Mouse (Mus musculus) inflammation-experienced regulatory T-cells, adult 6 months (primary cell): ENCODE measurements around the gene Cacnb4. TPM values are rescaled to one million over a fixed set of nuclear protein-coding genes. Genes with fewer than 3 reads are reported as not detected.

Experiments
- ATAC-seq: one replicate; pipeline ENCODE4 v1.8.0; 2017
- polyA plus RNA-seq, 3 experiments: library from polyadenylated mRNA; unstranded; fragments of 100-300 nt; shearing (Covaris generic); gene quantifications; one replicate each; pipeline ENCODE4 v1.2.1; 2017

Cacnb4 gene
- polyA plus RNA-seq: under 1 TPM; 0.13 to 0.58 (median 0.30) TPM

DNA sequence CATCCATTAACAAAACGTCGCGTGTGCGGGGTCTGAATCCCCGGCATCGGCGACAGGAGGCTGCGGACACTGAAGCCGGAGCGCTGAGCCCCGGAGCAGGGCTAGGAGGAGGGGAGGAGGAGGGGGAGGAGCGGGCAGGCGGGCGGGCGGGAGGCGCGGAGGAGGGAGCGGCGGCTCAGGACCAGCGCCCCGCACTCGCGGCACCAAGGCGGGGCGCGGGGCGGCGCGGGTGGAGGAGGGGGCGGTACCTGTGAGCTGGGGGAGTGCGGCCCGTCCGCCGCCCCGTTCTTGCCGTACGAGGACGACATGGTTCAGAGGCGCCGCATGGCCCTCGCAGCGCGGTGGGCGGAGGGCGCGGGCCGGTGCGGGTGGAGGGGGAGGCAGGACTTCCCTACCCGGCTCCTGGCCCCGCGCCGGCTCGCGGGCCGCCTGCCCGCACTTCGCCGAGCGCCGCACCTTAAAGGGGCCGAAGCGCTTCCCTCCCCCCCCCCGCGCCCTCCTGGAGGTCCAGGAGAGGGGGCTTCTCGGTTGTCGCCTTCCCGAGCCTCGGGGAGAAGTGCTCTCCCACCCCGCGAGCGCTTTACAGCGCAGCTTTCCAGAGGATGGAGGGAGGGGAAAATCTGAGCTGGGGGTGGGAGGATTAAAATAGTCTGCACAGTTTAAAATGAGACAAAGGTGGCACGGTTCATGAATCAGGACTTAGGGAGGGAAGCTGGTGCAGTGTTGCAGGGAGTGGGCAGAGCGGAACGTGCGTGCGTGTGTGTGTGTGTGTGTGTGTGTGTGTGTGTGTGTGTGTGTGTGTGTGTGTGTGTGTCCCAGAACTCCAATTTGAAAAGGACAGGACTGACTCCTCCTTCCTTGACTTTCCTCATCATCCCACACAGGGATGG lies at the start of gene Cacnb4:
Gene Cacnb4, minus strand, starts transcription at position 809 of the 890 bp plus-strand sequence.
- ATAC-seq: no peak

DNA sequence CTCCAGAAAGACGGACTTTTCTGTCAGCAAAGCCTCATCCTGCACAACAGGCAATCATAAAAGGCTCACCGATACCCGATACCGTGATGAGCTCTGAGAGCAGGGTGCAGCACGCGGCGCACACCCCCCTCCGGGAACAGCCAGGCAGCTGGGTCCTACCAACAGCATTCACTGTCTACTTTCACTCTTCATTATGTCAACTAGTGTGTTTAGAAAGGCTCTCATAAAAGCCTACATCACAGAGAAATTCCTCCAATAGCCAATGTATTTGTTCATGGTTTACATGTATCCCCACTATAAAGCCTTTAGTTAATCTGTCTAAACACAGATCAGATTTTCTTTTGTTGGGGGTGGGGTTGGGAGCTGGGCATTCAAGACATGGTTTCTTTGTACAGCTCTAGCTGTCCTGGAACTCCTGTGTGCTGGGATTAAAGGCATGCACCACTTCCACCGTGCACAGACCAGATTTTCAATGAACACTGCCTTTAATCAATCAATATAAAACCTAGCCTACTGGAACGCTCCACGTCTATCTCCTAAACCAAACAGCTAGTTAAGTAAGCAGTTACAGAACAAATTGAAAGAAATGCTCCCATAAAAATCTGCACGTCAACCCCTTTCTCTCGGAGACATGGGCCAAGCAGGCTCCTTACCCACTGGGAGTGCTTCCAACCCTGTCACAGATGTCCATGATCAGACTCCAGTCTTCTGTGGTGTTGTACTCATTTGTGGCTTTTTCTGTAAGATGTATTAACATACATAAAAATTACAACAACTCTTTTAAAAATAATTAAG lies 43.8 kb upstream of the Cacnb4 start:
- ATAC-seq: no peak

DNA sequence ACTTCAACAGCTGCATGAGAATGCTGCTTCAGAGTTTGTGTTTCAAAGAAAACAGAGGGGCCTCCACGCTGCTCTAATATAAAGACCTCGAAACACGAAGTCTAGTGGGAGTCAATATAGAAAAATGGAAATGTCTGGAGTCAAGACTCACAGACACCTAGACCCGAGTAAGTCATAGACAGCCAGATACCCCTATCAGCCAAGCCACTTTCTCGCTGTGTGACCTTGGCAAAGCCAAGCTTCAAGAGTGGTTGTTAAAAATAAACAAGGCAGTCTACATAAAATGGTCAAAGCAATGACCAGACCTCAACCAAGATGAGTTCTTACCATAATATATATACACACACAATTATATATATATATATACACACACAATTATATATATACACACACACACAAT lies 40.4 kb upstream of the Cacnb4 start:
- ATAC-seq: no peak

DNA sequence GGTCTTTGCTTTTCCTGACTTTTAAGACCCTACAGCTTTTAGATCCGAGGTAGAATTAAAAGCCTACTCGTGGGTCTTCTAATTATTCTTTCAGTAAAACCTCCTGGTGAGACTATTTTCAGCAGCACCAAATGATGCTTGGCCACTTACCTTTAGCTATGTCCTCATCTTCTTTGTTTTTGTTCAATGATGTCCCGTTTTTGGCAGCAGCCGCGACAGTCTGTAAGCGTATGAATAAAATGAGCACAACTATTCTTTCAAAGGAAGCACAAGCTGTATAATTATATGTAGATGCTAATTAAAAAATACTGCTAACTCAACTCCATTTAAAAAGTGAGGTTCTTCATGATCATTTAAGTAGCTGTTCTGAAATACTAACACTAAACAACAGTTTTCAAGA lies 38.9 kb upstream of the Cacnb4 start:
- ATAC-seq: no peak

DNA sequence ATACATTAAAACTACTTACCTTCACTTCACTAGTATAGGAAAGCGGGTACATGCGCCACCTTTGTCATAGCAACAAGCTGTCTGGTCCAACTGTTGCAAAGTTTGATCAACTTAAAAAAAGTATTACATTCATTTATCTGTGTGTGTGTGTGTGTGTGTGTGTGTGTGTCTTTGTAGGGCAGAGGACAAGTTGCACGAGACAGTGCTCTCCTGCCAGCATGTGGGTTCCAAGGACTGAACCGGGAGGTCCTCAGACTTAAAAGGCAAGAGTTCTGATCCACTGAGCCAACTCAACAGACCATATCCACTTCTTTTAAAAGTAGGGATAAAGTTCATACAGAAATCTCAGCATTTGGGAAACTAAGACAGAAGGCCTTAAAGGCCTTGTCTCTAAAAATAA lies 37.5 kb upstream of the Cacnb4 start:
- no peak for ATAC-seq

DNA sequence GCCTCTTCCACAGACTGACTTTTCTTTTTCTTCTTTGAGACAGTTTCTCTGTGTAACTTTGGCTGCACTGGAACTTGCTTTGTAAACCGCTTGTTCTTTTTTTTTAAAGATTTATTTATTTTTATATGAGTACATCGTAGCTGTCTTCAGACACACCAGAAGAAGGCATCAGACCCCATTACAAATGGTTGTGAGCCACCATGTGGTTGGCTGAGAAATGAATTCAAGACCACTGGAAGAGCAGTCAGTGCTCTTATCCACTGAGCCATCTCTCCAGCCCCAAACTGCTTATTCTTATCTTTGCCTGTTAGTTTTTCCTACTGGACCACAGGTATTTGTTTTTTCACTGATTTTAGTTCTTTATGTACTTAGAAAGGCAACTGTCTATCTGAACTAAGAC lies 34.2 kb upstream of the Cacnb4 start:
- ATAC-seq: no peak

DNA sequence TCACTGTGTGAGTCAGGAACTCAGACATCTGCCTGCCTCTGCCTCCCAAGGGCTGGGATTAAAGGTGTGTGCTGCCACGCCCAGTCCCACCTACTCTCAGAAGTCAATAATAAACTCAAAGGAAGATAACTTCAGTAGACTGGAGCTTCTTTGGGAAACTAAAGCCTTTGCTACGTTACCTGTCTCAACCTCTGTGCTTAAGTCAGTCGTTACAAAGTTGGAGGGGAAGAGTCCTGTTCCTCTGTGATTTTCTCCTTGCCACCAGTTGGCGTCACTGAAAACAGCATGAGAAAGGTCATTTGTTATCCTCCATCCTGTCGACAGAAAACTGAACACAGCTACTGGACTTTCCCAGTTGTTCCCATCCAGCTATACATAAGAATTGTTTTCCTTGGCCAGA lies 32.8 kb upstream of the Cacnb4 start:
- no peak for ATAC-seq

DNA sequence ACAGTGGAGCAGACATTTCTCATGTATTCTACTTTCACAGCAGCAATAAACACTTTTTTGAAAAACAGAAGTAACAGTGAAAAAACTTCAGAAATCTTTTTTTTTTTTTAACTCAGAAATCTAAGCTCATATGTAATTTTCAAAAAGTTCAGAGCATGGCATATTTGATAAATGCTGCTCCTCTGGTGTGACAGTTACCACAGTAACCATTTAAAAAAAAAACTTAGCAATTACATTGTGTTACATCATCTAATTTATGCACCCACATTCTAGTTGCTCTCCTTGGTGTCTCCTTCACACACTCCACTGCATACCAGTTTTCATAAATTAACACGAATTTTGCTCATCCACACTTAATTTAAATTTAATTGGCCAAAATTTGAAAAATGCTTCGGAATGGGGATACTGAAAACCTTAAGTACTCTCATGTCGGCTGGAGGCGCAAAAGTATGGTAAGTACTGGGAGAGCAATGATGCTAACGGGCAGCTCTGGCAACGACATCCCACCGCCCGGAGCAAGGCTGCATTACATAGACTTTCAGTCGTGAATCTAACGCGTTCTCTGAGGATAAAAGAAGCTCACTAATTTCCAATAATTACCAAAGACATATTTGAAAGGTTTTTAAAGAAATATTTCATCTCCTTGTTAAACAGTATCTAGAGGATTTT lies 24.9 kb upstream of the Cacnb4 start:
- ATAC-seq: no peak

DNA sequence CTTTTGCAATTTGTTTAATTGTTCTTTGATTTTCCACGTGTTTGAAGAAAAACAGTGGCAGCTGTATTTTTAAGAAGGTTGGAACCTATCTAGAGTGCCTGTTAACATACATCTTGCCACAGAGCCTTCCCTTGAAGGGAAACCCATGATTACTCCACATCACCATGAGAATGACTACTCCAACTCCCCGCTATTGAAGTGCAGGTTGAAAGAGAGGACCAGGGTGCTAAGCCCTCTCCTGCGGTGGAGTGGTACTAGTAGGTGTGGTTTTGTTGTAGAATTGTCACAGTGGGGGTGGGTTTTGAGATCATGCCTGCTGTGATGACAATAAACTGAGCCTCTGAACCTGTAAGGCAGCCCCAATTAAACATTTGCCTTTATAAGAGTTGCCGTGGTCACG lies 23.7 kb upstream of the Cacnb4 start:
- ATAC-seq: no peak

DNA sequence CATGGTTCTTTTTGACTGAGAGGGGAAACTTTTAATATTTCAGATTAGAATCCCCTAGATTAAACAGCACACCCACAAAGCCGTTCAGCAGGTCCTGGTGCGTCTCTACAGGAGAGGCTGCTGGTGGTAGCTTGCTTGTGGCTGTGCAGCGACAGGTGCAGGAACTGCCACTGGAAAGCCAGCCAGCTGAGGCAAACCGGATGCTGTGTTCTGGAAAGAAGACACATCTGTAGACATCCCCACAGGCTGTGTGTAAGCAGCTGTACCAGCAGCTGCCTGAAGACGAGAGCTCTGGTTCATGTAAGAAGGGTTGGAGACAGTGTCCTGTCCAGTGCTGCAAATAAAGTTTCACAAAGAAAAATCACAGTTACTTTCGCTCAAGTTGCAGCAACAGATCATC lies 18.0 kb upstream of the Cacnb4 start:
- no peak for ATAC-seq

DNA sequence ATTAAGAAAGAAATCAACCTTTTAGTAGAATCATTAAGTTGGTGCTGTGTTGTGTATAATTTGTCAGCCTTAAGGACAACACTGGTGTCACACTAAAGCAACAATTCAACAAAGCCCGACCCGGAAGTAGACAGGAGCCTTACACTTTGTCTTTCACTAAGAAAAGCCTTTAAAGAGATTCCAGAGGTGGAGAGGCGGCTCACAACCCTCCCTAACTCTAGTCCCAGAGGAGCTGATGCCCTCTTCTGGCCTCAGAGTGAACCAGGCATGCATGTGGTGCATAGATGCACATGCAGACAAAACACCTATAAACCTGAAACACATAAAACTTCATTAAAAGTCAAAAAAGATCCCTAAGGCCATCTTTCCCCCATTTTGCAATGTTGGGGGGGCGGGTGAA lies 15.1 kb upstream of the Cacnb4 start:
- no peak for ATAC-seq

DNA sequence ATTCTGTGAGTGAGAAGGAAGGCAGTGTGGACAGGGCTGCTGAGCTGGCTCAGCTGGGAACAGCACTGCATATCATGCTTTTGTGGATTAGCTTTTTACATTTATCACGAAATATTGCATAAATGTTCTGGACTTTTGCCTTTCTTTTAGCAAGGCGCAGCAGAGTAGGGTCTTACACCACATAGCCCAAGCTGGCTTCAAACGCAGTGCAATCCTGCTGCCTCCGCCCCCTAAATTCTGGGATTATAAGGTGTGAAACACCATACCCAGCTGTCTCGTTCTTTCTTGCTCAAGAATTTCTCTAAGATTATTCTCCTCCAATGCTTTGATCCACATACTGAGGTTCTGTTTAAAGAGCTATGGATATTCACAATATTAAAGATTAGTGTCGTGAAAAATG lies 10.0 kb upstream of the Cacnb4 start:
- no peak for ATAC-seq

DNA sequence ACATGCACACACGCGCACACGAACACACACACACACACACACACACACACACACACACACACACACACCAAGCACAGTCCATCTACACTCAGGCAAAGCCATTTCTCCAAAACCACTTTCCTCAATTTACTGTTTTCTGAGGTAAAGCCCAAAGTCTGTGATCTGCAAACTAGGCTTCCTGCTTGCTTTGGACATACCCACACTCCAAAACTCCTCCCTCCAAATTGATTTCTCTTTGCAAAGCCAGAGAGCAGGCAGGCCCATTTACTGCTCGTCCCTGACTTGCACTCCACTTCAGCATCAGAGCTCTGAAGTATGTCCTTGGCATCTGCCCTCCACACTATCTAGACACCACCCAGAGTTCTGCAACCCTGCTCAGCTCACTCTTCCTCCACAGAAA lies 958 bp upstream of the Cacnb4 start:
- no peak for ATAC-seq

DNA sequence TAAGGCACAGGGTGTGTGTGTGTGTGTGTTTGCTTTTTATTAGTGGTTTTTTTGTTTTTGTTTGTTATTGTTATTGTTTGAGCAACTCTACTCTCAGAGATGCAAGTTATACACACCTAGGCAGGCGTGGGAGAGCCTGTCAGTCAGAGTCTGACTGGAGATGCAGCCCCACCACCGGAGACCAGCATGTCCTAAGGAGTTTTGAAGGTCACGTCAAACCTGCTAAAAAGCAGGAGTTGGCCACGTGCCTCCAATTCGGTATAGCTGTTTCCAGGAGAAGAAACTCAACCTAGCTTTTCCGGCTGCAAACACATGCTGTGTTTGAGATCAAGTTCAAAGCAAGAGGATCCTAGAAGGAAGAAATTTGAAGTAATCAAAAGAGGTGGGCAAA lies 277 bp upstream of the Cacnb4 start:
- no peak for ATAC-seq

DNA sequence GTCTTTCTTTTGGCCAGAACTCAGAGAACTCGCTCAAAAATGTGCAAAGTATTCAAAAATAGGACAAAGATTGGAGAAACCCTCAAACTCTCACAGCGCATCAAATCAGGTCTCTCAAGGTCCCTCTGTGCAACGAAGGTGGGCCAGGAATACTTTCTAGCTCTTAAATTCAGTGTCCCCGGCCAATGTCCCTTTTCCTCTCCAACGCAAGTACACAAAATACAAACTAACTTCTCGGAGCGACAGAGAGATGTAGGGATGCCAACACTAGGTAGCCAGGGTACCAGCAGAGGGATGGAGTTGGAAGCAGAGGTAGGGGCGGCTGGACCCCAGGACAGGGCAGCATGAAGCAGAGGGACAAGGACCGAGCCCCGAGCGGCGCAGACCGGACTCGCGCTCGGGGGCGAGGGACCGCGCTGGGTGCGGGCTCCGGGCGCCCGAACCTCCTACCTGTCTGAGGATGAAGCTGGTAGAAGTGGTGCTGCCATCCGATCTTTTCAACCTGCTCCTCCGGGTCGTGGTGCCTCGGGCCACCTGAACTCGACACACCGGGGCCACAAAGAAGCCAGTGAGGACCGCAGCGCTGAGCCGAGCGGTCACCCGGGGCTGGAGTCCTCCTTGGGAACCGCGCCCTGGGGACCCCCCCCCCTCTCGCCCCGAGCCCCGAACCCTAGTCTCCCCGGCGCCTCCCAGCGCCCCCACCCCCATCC lies 1.2 kb downstream of the Cacnb4 start:
- no peak for ATAC-seq

DNA sequence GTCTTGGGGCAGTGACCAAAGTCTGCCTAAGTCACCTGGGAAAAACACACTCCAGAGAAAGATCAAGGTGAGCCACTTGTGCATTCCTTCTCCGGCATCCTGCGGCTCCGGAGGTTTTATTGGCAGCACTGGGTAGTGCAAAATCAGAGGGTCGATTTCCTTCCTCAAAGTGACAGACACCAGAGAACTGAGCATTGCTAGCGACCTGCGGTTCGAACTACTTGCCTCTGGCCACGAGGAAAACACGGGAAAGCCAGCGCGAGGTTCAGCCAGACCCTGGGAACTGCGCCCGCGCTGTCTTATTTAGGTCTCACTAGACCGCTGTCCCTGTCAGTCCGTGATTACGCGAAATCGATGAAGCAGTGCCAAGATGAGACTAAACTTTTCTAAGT lies 1.7 kb downstream of the Cacnb4 start:
- ATAC-seq: peak; percentile 21

DNA sequence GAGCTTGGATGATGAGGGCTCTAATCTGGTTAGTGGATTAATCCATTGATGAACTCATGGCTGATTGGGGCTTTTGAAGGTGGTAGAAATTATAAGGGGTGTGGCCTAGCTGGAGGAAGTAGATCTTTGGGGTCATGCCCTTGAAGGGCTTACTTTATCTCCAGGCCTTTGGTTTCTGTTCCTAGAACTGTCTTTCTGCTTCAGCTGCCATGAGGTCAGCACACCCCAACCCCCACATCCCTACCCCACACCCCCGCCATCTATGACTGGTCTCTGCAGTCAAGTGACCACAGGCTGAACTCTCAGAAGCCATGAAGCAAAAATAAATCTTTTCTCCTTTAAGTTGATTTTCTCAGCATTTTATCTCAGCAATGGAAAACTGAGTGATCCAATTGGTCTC lies 3.5 kb downstream of the Cacnb4 start:
- ATAC-seq: no peak

DNA sequence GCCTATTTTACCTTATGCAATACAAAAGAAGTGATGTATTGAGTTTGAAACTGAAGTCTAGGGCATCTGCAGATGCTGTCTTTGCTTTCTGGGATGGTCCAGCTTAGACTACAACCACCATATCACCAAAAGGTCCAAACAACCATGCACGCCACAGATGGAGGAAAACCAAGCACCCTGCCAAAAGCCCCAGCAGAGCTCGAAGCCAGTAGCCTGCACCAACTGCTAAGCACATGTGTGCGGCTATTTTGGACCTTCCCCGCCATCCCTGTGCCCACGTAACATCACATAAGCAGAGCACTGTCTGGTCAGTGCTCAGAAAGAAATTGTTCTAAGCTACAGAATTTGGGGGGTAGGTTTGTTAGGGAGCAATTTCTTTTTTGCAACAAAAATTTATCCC lies 5.9 kb downstream of the Cacnb4 start:
- ATAC-seq: no peak

DNA sequence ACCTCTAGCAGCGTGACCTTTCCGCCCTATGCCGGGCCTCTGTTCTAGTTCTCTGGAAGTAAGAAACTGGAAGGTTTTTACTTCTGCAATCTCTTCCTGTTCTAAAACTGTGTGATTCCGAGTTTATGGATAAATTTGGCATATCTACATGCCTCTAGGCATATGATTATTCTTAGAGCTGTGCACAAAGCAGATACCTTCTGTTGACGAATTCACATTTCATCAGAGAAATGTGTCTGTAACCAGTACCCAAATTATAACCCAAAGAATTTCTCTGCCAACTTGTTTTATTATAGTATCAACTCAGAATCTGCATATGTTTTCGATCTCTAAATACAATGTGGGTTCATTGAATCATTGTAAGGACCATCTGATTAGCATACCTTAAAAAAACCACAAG lies 8.2 kb downstream of the Cacnb4 start:
- no peak for ATAC-seq

DNA sequence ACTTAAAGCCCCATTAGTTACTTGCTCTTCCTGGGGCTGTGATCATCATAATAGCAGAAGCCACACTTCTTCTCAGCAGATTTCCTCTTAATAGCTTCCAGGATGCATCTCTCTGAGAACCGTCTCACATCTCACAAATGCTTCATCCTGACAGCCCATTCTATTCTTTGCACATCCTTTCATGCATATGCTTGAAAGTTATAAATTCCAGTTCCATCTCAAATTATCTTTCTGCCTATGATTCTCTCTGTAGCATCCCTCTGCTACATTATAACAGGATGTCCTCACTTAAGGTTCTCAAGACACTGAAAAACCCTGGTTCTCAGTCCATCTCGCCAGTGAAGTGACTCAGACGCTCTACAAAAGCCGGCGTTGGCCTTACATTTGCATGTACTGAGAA lies 19.9 kb downstream of the Cacnb4 start:
- ATAC-seq: no peak

DNA sequence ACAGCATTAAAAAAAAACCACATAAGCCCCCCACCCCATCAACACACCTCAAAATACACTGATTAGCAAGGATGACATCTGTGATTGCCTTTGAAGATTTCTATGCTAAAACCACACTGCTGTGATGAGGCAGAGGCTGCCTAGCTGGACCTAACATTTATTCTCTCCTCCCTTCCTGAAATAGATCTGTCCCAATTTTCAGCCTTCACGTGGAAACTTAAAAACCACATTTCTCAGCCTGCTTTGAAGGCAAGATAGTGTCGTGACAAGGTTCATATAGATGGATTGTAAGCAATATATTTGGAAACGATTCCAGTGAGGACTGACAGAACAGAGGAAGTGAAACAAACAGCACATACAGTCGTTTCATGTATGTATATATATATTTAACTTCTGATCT lies 22.1 kb downstream of the Cacnb4 start:
- ATAC-seq: no peak

DNA sequence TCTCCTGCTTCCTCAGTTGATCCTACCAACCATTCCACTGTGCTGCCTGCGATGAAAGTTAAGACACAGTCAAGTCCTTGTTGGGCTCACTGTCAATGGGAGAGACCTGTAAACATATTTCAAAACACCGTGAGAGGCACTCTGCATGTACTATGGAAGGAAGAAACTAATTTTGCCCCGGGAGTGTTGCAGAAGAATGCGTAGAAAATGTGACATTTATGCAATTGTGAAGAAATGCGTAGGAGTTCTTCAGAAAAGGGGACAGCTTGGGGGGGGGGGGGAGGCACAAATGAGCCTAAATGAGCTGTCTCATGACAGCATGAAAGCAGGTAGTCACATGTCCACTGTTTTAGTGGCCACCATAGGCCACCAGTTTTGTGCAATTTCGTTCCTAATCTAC lies 25.1 kb downstream of the Cacnb4 start:
- ATAC-seq: no peak
